Comparison of ENCODE assay signal across 8 mouse cellular contexts in the genomic region with DNA sequence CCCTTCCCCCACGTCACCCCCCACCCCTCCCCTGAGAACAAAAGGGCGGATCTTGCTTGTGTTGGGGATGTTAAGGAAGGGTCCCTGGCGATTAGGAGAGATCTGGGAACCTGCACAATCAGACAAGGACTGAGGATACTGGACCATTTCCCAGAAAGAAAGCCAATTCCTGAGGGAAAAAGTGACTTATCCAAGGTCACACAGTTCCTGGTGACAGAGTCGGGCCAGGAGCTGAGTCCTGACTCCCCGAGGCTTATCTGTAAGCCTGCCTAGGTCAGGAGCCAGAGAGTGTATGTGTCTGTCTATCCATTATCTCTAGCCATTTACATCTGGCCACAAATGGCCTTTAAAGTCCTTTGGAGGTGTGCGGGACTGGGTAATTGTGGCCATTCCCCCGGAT. TPM values are rescaled to one million over a fixed set of nuclear protein-coding genes. Genes with fewer than 3 reads are reported as not detected.
DNase-seq lines count a peak whose midpoint lies in the region; ATAC-seq and TF ChIP-seq lines count a peak whose summit lies in the region.

No protein-coding gene starts in this region.

- H3K27ac ChIP-seq in layer of hippocampus, adult 2 months = peak overlapping the region; percentile 94
- H3K27ac ChIP-seq in forebrain, embryonic 11.5 days (ENCODE audit: low read depth, low read length) = no peak overlapping the region
- H3K27ac ChIP-seq in limb, embryonic 10.5 days = peak overlapping the region; percentile 72; the same call in 1 of the 2 replicates
- H3K27ac ChIP-seq in neural tube, embryonic 15.5 days (replicated peaks) = no peak overlapping the region

- no peaks in the 10 kb centered on the region for H3K36me3 ChIP-seq in forebrain, embryonic 11.5 days (ENCODE audit: control insufficient read depth, insufficient read depth, low read length)
- H3K36me3 ChIP-seq in limb, embryonic 10.5 days = no peaks in the 10 kb centered on the region
- no peaks in the 10 kb centered on the region for H3K36me3 ChIP-seq in neural tube, embryonic 15.5 days

- ATAC-seq in forebrain, embryonic 11.5 days (replicated peaks; ENCODE audit: low FRiP score) = no peak; the same call in 1 of the 2 replicates
- no peak for ATAC-seq in neural tube, embryonic 15.5 days (ENCODE audit: low FRiP score)

- no peak for TF ChIP-seq CTCF in layer of hippocampus, adult 2 months (conservative IDR thresholded peaks at IDR 0.05)

- intact Hi-C loops in left cerebral cortex, postnatal 14 days (cut with DNase I) = loop anchor here (5.0 kb wide), 2 partner anchors 38 to 47 kb away; no protein-coding TSS in a partner anchor

- no peak for DNase-seq in layer of hippocampus, adult 2 months (ENCODE audit: low spot score in 2 of 2)
- no peak for DNase-seq in layer of hippocampus, adult 9-11 months
- no peak for DNase-seq in forebrain, embryonic 11.5 days (ENCODE audit: low spot score)
- no peak for DNase-seq in limb, embryonic 10.5 days (ENCODE audit: low spot score)
- no peak for DNase-seq in layer of hippocampus, adult 8-10 months (ENCODE audit: low spot score in 2 of 2)
- DNase-seq in left cerebral cortex, postnatal 14 days (ENCODE audit: low spot score in 2 of 2) = no peak
- no peak for DNase-seq in gastrocnemius, postnatal 10 days

- H3K4me1 ChIP-seq in forebrain, embryonic 11.5 days (replicated peaks; ENCODE audit: control insufficient read depth, insufficient read depth, low read length) = peaks cover 7% of the 10 kb centered on the region; the same call in 1 of the 2 replicates
- H3K4me1 ChIP-seq in limb, embryonic 10.5 days = peaks cover 19% of the 10 kb centered on the region
- peaks cover 32% of the 10 kb centered on the region for H3K4me1 ChIP-seq in neural tube, embryonic 15.5 days

- peak overlapping the region; percentile 96 for H3K4me2 ChIP-seq in forebrain, embryonic 11.5 days (ENCODE audit: low read depth, low read length, severe bottlenecking)
- peak overlapping the region; percentile 80 for H3K4me2 ChIP-seq in neural tube, embryonic 15.5 days

- 35% methylated on average over 7 of the region's 7 CpGs for WGBS in forebrain, embryonic 11.5 days
- WGBS in limb, embryonic 10.5 days = 39% methylated on average over 7 of the region's 7 CpGs
- 33% methylated on average over 7 of the region's 7 CpGs for WGBS in neural tube, embryonic 15.5 days

- H3K4me3 ChIP-seq in layer of hippocampus, adult 2 months = peak overlapping the region; percentile 84
- H3K4me3 ChIP-seq in forebrain, embryonic 11.5 days (ENCODE audit: low read depth, low read length) = peak overlapping the region; percentile 52
- peak overlapping the region; percentile 68 for H3K4me3 ChIP-seq in limb, embryonic 10.5 days
- peak overlapping the region; percentile 56 for H3K4me3 ChIP-seq in neural tube, embryonic 15.5 days (replicated peaks)

- peak overlapping the region; percentile 63; the same call in 1 of the 2 replicates for H3K9ac ChIP-seq in forebrain, embryonic 11.5 days (ENCODE audit: low read length)
- H3K9ac ChIP-seq in neural tube, embryonic 15.5 days (replicated peaks) = peak overlapping the region; percentile 56

- no peaks in the 10 kb centered on the region for H3K9me3 ChIP-seq in forebrain, embryonic 11.5 days (ENCODE audit: control insufficient read depth, low read length)
- no peaks in the 10 kb centered on the region for H3K9me3 ChIP-seq in limb, embryonic 10.5 days (replicated peaks)
- H3K9me3 ChIP-seq in neural tube, embryonic 15.5 days (replicated peaks) = no peaks in the 10 kb centered on the region

- H3K27me3 ChIP-seq in forebrain, embryonic 11.5 days (ENCODE audit: control insufficient read depth, insufficient read depth, low read length) = peaks cover 12% of the 10 kb centered on the region
- peaks cover 68% of the 10 kb centered on the region for H3K27me3 ChIP-seq in limb, embryonic 10.5 days (ENCODE audit: low read depth, poor library complexity, severe bottlenecking)
- peaks cover 16% of the 10 kb centered on the region for H3K27me3 ChIP-seq in neural tube, embryonic 15.5 days (replicated peaks)

RNA-seq across cellular contexts. Expression of gene Wipf3, which starts 0.8 kb away (rescaled TPM):
- total RNA-seq in layer of hippocampus, adult 2 months (2021) = 100 to 1,000 TPM; 399 to 401 TPM
- 0.96 and 1.3 TPM in 2 replicates for polyA plus RNA-seq in forebrain, embryonic 11.5 days (2014; fragmentation: Nextera tagmentation; extraction: Ambion mirVana)
- polyA plus RNA-seq in limb, embryonic 10.5 days (2016; fragmentation: Nextera tagmentation; extraction: Ambion mirVana) = 0.68 and 1.0 TPM in 2 replicates
- polyA plus RNA-seq in neural tube, embryonic 15.5 days (2015; fragmentation: Nextera tagmentation; extraction: Ambion mirVana) = 1.8 and 2.6 TPM in 2 replicates
- 100 to 1,000 TPM; 309 to 327 (median 317) TPM for total RNA-seq in layer of hippocampus, adult 8-10 months (2022)
- total RNA-seq in left cerebral cortex, postnatal 14 days (2021) = 10 to 100 TPM; 51.9 to 62.1 TPM
- 10 to 100 TPM in 1 of 2 experiments, 1 to 10 TPM in 1; 9.7 to 10.4 TPM for total RNA-seq in gastrocnemius, postnatal 10 days (2021)

Comparison
In these comparisons a context has a peak if more than half of its experiments do, and no peak if none do; other contexts are left out.
1. H3K27ac ChIP-seq: peak in layer of hippocampus, adult 2 months (single experiment) and limb, embryonic 10.5 days (single experiment); none in forebrain, embryonic 11.5 days (single experiment) and neural tube, embryonic 15.5 days (single experiment).
2. RNA of gene Wipf3, which starts 0.8 kb away (total RNA-seq): 399 to 401 TPM in layer of hippocampus, adult 2 months and 309 to 327 TPM in layer of hippocampus, adult 8-10 months; 51.9 to 62.1 TPM in left cerebral cortex, postnatal 14 days and 9.7 to 10.4 TPM in gastrocnemius, postnatal 10 days; every median in the first group is over 4 times any median in the second.
3. Peak in every context shown above with its lines, with median percentiles within 50 percentile points of each other: H3K4me3 ChIP-seq.